Comparison of ENCODE assay signal across 9 mouse cellular contexts in the genomic region with DNA sequence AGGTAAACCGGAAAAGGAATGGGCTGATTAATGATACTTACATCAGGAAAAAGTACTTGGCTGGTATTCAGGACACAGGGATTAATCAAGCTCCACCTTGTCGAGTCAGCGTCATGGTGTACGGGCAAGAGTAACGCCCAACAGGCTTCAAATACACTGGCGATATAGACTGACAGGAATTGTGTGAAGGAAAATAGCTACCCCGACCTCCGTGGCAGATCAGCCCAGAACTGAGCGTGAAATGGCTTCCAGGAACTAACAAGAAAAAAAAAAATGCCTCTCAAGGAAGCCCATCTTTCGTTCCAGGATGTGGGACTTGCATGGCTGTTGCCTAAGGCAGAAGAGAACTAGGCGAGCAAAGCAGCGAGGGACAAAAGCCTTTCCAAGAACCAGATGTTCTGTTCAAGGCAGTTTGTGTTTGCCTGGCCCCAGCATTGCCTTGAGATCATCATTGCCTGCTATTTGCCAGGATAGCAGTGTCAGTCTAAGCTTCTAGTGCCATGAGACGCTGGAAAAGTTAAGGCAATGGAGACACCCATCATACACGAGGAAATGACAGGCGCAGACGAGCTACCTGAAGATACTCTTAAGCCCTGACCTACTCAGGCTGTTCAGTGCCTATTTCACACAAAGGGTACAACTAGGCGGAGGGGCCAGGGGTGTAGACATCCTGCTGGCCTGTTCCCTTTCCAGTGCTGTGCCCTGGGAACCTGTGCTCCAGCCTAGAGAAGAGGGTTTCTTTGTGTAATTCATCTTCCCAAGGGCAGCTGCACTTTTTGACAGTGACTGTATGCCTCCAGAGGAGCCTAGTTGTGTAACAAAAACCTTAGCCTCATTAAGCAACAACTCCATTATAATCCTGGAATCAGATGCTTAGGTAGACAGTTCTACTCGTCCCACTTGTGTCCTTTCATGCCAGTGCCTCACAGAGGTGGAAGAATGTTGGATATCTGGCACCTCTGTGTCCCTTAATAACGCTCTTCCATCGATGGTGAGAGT. TPM values are rescaled to one million over a fixed set of nuclear protein-coding genes. Genes with fewer than 3 reads are reported as not detected.
DNase-seq lines count a peak whose midpoint lies in the region; ATAC-seq and TF ChIP-seq lines count a peak whose summit lies in the region.
"Had no signal": no experiment of that assay in that cellular context is flagged by ENCODE, and none has a peak within 500 bp of the region (broad histone marks: within the 10 kb centered on the region; RNA-seq: fewer than 3 reads in every experiment).

No protein-coding gene starts in this region.

- peak overlapping the region; percentile 98 for H3K4me3 ChIP-seq in forebrain, embryonic 11.5 days (ENCODE audit: low read depth, low read length)
- H3K4me3 ChIP-seq in hindbrain, embryonic 13.5 days: peak overlapping the region; percentile 96
- peak overlapping the region; percentile 97 for H3K4me3 ChIP-seq in midbrain, postnatal 0 days (ENCODE audit: low read depth, low read length)

- no peaks in the 10 kb centered on the region for H3K27me3 ChIP-seq in forebrain, embryonic 11.5 days (ENCODE audit: control insufficient read depth, insufficient read depth, low read length)
- H3K27me3 ChIP-seq in hindbrain, embryonic 13.5 days: no peaks in the 10 kb centered on the region
- no peaks in the 10 kb centered on the region for H3K27me3 ChIP-seq in midbrain, postnatal 0 days (ENCODE audit: insufficient read depth, low read length)

- ATAC-seq in forebrain, embryonic 11.5 days (replicated peaks; ENCODE audit: low FRiP score): peak; percentile 22
- peak; percentile 33 for ATAC-seq in hindbrain, embryonic 13.5 days (ENCODE audit: low FRiP score)
- 0 out of 2 replicates have a peak, but pooled peaks have one; percentile 11 for ATAC-seq in midbrain, postnatal 0 days (ENCODE audit: low FRiP score)

- H3K9ac ChIP-seq in forebrain, embryonic 11.5 days (ENCODE audit: low read length): peak overlapping the region; percentile 99
- H3K9ac ChIP-seq in hindbrain, embryonic 13.5 days: peak overlapping the region; percentile 67
- H3K9ac ChIP-seq in midbrain, postnatal 0 days (replicated peaks; ENCODE audit: low read length, poor library complexity, severe bottlenecking): 0 out of 2 replicates have a peak overlapping the region, but pooled peaks have one; percentile 1

- H3K4me2 ChIP-seq in forebrain, embryonic 11.5 days (ENCODE audit: low read depth, low read length, severe bottlenecking): peak overlapping the region; percentile 55
- peak overlapping the region; percentile 64 for H3K4me2 ChIP-seq in hindbrain, embryonic 13.5 days
- H3K4me2 ChIP-seq in midbrain, postnatal 0 days (ENCODE audit: low read depth, low read length, poor library complexity, severe bottlenecking): peak overlapping the region; percentile 60

- no peaks in the 10 kb centered on the region for H3K9me3 ChIP-seq in forebrain, embryonic 11.5 days (ENCODE audit: control insufficient read depth, low read length)
- H3K9me3 ChIP-seq in hindbrain, embryonic 13.5 days: no peaks in the 10 kb centered on the region
- H3K9me3 ChIP-seq in midbrain, postnatal 0 days (ENCODE audit: low read length): no peaks in the 10 kb centered on the region

- peaks cover 6% of the 10 kb centered on the region; the same call in 1 of the 2 replicates for H3K4me1 ChIP-seq in forebrain, embryonic 11.5 days (replicated peaks; ENCODE audit: control insufficient read depth, insufficient read depth, low read length)
- H3K4me1 ChIP-seq in hindbrain, embryonic 13.5 days (replicated peaks): peaks cover 39% of the 10 kb centered on the region
- H3K4me1 ChIP-seq in midbrain, postnatal 0 days (ENCODE audit: insufficient read depth, low read length): 0 out of 2 replicates have a peak, but pooled peaks cover 9% of the 10 kb centered on the region

- no peaks in the 10 kb centered on the region; the same call in 1 of the 2 replicates for H3K36me3 ChIP-seq in forebrain, embryonic 11.5 days (ENCODE audit: control insufficient read depth, insufficient read depth, low read length)
- H3K36me3 ChIP-seq in hindbrain, embryonic 13.5 days: no peaks in the 10 kb centered on the region
- no peaks in the 10 kb centered on the region for H3K36me3 ChIP-seq in midbrain, postnatal 0 days (ENCODE audit: insufficient read depth, low read length)

- TF ChIP-seq CTCF in midbrain, postnatal 0 days (IDR thresholded peaks at IDR 0.05): no peak

- H3K27ac ChIP-seq in forebrain, embryonic 11.5 days (ENCODE audit: low read depth, low read length): no peak overlapping the region
- peak overlapping the region; percentile 83 for H3K27ac ChIP-seq in hindbrain, embryonic 13.5 days
- peak overlapping the region; percentile 26 for H3K27ac ChIP-seq in midbrain, postnatal 0 days (ENCODE audit: low read depth, low read length)

- WGBS in forebrain, embryonic 11.5 days: 39% methylated on average over 20 of the region's 20 CpGs
- 37% methylated on average over 20 of the region's 20 CpGs for WGBS in hindbrain, embryonic 13.5 days
- WGBS in midbrain, postnatal 0 days: 29% methylated on average over 20 of the region's 20 CpGs

- peak; percentile 55 to 79 for DNase-seq in adrenal gland, adult (ENCODE audit: inconsistent age in 2 of 2, low spot score in 1 of 2)
- DNase-seq in adrenal gland, adult 8-10 months: no peak
- DNase-seq in c-Kit-negative CD71-positive TER-119-positive erythroid progenitor cells, embryonic 14.5 days (ENCODE audit: low read depth, low spot score): peak; percentile 64
- DNase-seq in forebrain, embryonic 11.5 days (ENCODE audit: low spot score): peak; percentile 57
- DNase-seq in liver: peak; percentile 71
- DNase-seq in midbrain, postnatal 0 days (ENCODE audit: low spot score): peak; percentile 16
- DNase-seq in left cerebral cortex, postnatal 14 days (ENCODE audit: low spot score in 2 of 2): no peak

- intact Hi-C loops in left cerebral cortex, postnatal 14 days (cut with DNase I): loop anchor here (5.0 kb wide), 1 partner anchor 61 kb away; no protein-coding TSS in a partner anchor

RNA-seq across cellular contexts. Expression of a gene that starts 1.1 kb away (rescaled TPM):
- total RNA-seq in adrenal gland, adult 8-10 months (2022): 10 to 100 TPM; 44.0 to 63.2 (median 51.9) TPM
- 55.3 and 60.2 TPM in 2 replicates for polyA plus RNA-seq in forebrain, embryonic 11.5 days (2014; fragmentation: Nextera tagmentation; extraction: Ambion mirVana)
- polyA plus RNA-seq in hindbrain, embryonic 13.5 days (2015; fragmentation: Nextera tagmentation; extraction: Ambion mirVana): 57.1 and 57.4 TPM in 2 replicates
- 28.9 and 53.1 TPM in 2 replicates for total RNA-seq in midbrain, postnatal 0 days (2014; rRNA removed)
- 21.7 and 26.9 TPM in 2 replicates for polyA plus RNA-seq in midbrain, postnatal 0 days (2015; fragmentation: Nextera tagmentation; extraction: Ambion mirVana)
- 10 to 100 TPM; 42.6 to 45.2 TPM for total RNA-seq in left cerebral cortex, postnatal 14 days (2021)

RNA-seq across cellular contexts. Expression of a gene that starts 50.2 kb away (rescaled TPM):
- not detected for total RNA-seq in adrenal gland, adult 8-10 months (2022)
- polyA plus RNA-seq in forebrain, embryonic 11.5 days (2014; fragmentation: Nextera tagmentation; extraction: Ambion mirVana): not detected in 2 replicates
- polyA plus RNA-seq in hindbrain, embryonic 13.5 days (2015; fragmentation: Nextera tagmentation; extraction: Ambion mirVana): not detected in 2 replicates
- not detected in 2 replicates for total RNA-seq in midbrain, postnatal 0 days (2014; rRNA removed)
- 0.59 TPM in 1 of 2 replicates, not detected in the other for polyA plus RNA-seq in midbrain, postnatal 0 days (2015; fragmentation: Nextera tagmentation; extraction: Ambion mirVana)
- not detected for total RNA-seq in left cerebral cortex, postnatal 14 days (2021)
- polyA plus RNA-seq: C2C12 had no signal

Comparison
In these comparisons a context has a peak if more than half of its experiments do, and no peak if none do; other contexts are left out.
1. DNase-seq: peak in adrenal gland, adult (2 of 2), c-Kit-negative CD71-positive TER-119-positive erythroid progenitor cells, embryonic 14.5 days (single experiment), forebrain, embryonic 11.5 days (single experiment), liver (single experiment) and midbrain, postnatal 0 days (single experiment); none in adrenal gland, adult 8-10 months (single experiment) and left cerebral cortex, postnatal 14 days (0 of 2).
2. H3K9ac ChIP-seq: peak in every context shown above with its lines; median percentile 99 in forebrain, embryonic 11.5 days; 67 in hindbrain, embryonic 13.5 days; 1 in midbrain, postnatal 0 days.
3. Peak in every context shown above with its lines, with median percentiles within 50 percentile points of each other: ATAC-seq, H3K4me2 ChIP-seq and H3K4me3 ChIP-seq.